Mouse (Mus musculus): ENCODE results near the gene Gm21985.
"Not testable (repeated sequence)": the region's sequence is repeated elsewhere in the genome, so short reads cannot be mapped to it uniquely, and the experiment has no call there.

Gene Gm21985

GRCm38 (mm10) chr2:112265448-112266241 lies 469 bp upstream of the Gm21985 start, which contains the start of gene Slc12a6:
Gene Slc12a6, plus strand, starts transcription at chr2:112265825.
- DNase-seq (ENCODE audit: low spot score) = peak; percentile 91

GRCm38 (mm10) chr2:112266780-112267179 lies 666 bp downstream of the Gm21985 start:
- DNase-seq (ENCODE audit: low spot score) = peak; percentile 32

- no peak for DNase-seq (ENCODE audit: low spot score)
Observed at GRCm38 (mm10) chr2:112267547-112268269, 1.6 kb downstream of the Gm21985 start.

GRCm38 (mm10) chr2:112270011-112270410 lies 3.9 kb downstream of the Gm21985 start:
- DNase-seq (ENCODE audit: low spot score) = no peak

GRCm38 (mm10) chr2:112272909-112273308 lies 6.8 kb downstream of the Gm21985 start:
- no peak for DNase-seq (ENCODE audit: low spot score)

GRCm38 (mm10) chr2:112273474-112273873 lies 7.4 kb downstream of the Gm21985 start:
- no peak for DNase-seq (ENCODE audit: low spot score)

- DNase-seq (ENCODE audit: low spot score) = no peak
Observed at GRCm38 (mm10) chr2:112276870-112277269, 10.8 kb downstream of the Gm21985 start.

- DNase-seq (ENCODE audit: low spot score) = no peak
Observed at GRCm38 (mm10) chr2:112282846-112283245, 16.7 kb downstream of the Gm21985 start.

- DNase-seq (ENCODE audit: low spot score) = peak; percentile 79
Observed at GRCm38 (mm10) chr2:112284363-112285030, 18.4 kb downstream of the Gm21985 start.

GRCm38 (mm10) chr2:112285031-112285390 lies 18.9 kb downstream of the Gm21985 start:
- no peak for DNase-seq (ENCODE audit: low spot score)

GRCm38 (mm10) chr2:112286062-112286461 lies 19.9 kb downstream of the Gm21985 start:
- DNase-seq (ENCODE audit: low spot score) = not testable (repeated sequence)

- no peak for DNase-seq (ENCODE audit: low spot score)
Observed at GRCm38 (mm10) chr2:112287059-112287458, 20.9 kb downstream of the Gm21985 start.

GRCm38 (mm10) chr2:112289507-112289906 lies 23.4 kb downstream of the Gm21985 start:
- DNase-seq (ENCODE audit: low spot score) = no peak

- DNase-seq (ENCODE audit: low spot score) = no peak
Observed at GRCm38 (mm10) chr2:112292823-112293222, 26.7 kb downstream of the Gm21985 start.

GRCm38 (mm10) chr2:112296211-112296610 lies 30.1 kb downstream of the Gm21985 start:
- DNase-seq (ENCODE audit: low spot score) = no peak

- DNase-seq (ENCODE audit: low spot score) = no peak
Observed at GRCm38 (mm10) chr2:112298221-112298620, 32.1 kb downstream of the Gm21985 start.

GRCm38 (mm10) chr2:112308671-112309070 lies 42.6 kb downstream of the Gm21985 start:
- no peak for DNase-seq (ENCODE audit: low spot score)

- DNase-seq (ENCODE audit: low spot score) = no peak
Observed at GRCm38 (mm10) chr2:112309161-112309600, 43.1 kb downstream of the Gm21985 start.

- DNase-seq (ENCODE audit: low spot score) = no peak
Observed at GRCm38 (mm10) chr2:112315638-112316037, 49.5 kb downstream of the Gm21985 start.

- no peak for DNase-seq (ENCODE audit: low spot score)
Observed at GRCm38 (mm10) chr2:112318227-112318626, 52.1 kb downstream of the Gm21985 start.

- DNase-seq (ENCODE audit: low spot score) = no peak
Observed at GRCm38 (mm10) chr2:112318905-112319304, 52.8 kb downstream of the Gm21985 start.

GRCm38 (mm10) chr2:112328069-112328777 lies 62.1 kb downstream of the Gm21985 start:
- DNase-seq (ENCODE audit: low spot score) = no peak

Data from retina, embryonic 14.5 days (tissue).